Mouse (Mus musculus) lung, embryonic 16.5 days (tissue): Measurements from ENCODE around the gene Usp34. TPM values are rescaled to one million over a fixed set of nuclear protein-coding genes. Genes with fewer than 3 reads are reported as not detected.
"Not testable (repeated sequence)": the region's sequence is repeated elsewhere in the genome, so short reads cannot be mapped to it uniquely, and the experiment has no call there.

Experiments used
- ATAC-seq: fragments of 200-750 bp; cut with Nextera tagmentation; 2 replicates; pipeline ENCODE4 v1.8.0; 2017; ENCODE audit warnings: low read depth, mild to moderate bottlenecking, moderate library complexity
- H3K27ac ChIP-seq: fragments of 300-500 bp; sonication (generic); 2 replicates; pipeline ENCODE4 v1.5.1; 2014; ENCODE audit warnings: mild to moderate bottlenecking, control low read depth, low read length
- H3K27me3 ChIP-seq: fragments of 300-500 bp; sonication (generic); 2 replicates; pipeline ENCODE4 v1.6.1; 2014; ENCODE audit warnings: low read depth, low read length, mixed read lengths; ENCODE audit not compliant: control insufficient read depth, insufficient read depth
- H3K36me3 ChIP-seq: fragments of 300-500 bp; sonication (generic); 2 replicates; pipeline ENCODE4 v1.6.1; 2014; ENCODE audit warnings: low read length; ENCODE audit not compliant: control insufficient read depth, insufficient read depth
- H3K4me1 ChIP-seq: fragments of 300-500 bp; sonication (generic); replicated peaks from 2 replicates; pipeline ENCODE4 v1.6.1; 2014; ENCODE audit warnings: low read length, mixed read lengths; ENCODE audit not compliant: control insufficient read depth, insufficient read depth
- H3K4me2 ChIP-seq: fragments of 300-500 bp; sonication (generic); 2 replicates; pipeline ENCODE4 v1.6.1; 2014; ENCODE audit warnings: low read depth, low read length, control low read depth
- H3K4me3 ChIP-seq: fragments of 300-500 bp; sonication (generic); 2 replicates; pipeline ENCODE4 v1.5.1; 2014; ENCODE audit warnings: mild to moderate bottlenecking, low read length, control low read depth
- H3K9ac ChIP-seq: fragments of 300-500 bp; sonication (generic); 2 replicates; pipeline ENCODE4 v1.6.1; 2014; ENCODE audit warnings: low read length, control low read depth
- H3K9me3 ChIP-seq: fragments of 300-500 bp; sonication (generic); 2 replicates; pipeline ENCODE4 v1.6.1; 2016; ENCODE audit warnings: low read length; ENCODE audit not compliant: control insufficient read depth
- WGBS: fragments of 180-500 bp; shearing (Covaris S2); extraction: QIAGEN DNeasy Blood & Tissue Kit; methylation state at CpG from one replicate; pipeline ENCODE4 v1.1.7; 2014; 5-methylcytosine and 5-hydroxymethylcytosine counted together
- polyA plus RNA-seq: library from polyadenylated mRNA; unstranded; fragments of >200 nt; fragmentation: Nextera tagmentation; extraction: Ambion mirVana; gene quantifications from 2 replicates; pipeline ENCODE4 v1.2.1, GENCODE M21; 2015

The Usp34 gene
- polyA plus RNA-seq, 1 experiment from 2014 or later = 21.3 TPM

- Histone ChIP-seq H3K36me3 (peaks cover 13% of the 10 kb centered on the region), H3K4me3 (no peak overlapping the region), H3K27ac (no peak overlapping the region), H3K9ac (no peak overlapping the region), H3K9me3 (no peaks in the 10 kb centered on the region), H3K27me3 (no peaks in the 10 kb centered on the region), H3K4me2 (no peak overlapping the region), H3K4me1 (no peaks in the 10 kb centered on the region)
- WGBS = 88% methylated on average over 3 of the region's 3 CpGs
- ATAC-seq = no peak
These were observed 73.9 kb downstream of the Usp34 start for GRCm38 (mm10) chr11:23380595-23380994.

DNA sequence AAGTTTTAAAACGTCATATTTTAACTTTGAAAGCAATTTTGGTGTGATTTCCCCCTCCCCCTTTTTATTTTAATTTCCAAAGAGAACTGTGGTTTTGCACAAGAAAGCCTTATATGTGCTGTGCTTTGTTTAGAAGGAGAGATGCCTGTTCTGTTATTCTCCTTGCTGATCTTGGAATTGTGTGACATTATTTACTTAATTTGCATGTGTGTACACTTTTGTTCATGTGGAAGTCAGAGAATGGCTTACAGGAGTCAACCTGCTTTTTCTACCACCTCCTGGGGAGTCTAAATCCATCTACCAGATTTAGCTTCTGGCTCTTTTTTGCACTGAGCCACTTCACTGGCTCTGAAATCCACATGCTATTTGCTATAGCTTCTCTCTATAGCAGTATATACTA is 76.1 kb downstream of the Usp34 start:
- WGBS = 80% methylated on average over 1 of the region's 1 CpGs
- Histone ChIP-seq H3K9ac (no peak overlapping the region), H3K4me3 (no peak overlapping the region), H3K27me3 (no peaks in the 10 kb centered on the region), H3K9me3 (no peaks in the 10 kb centered on the region), H3K36me3 (peaks cover 9% of the 10 kb centered on the region), H3K4me1 (no peaks in the 10 kb centered on the region), H3K4me2 (no peak overlapping the region), H3K27ac (no peak overlapping the region)
- ATAC-seq = no peak

- Histone ChIP-seq H3K4me3 (no peak overlapping the region), H3K9ac (no peak overlapping the region), H3K4me2 (no peak overlapping the region), H3K4me1 (no peaks in the 10 kb centered on the region), H3K27ac (no peak overlapping the region), H3K27me3 (no peaks in the 10 kb centered on the region), H3K9me3 (no peaks in the 10 kb centered on the region), H3K36me3 (peaks cover 15% of the 10 kb centered on the region; the same call in 1 of the 2 replicates)
- ATAC-seq = no peak
- whole genome bisulfite sequencing = 86% methylated on average over 1 of the region's 1 CpGs
These were observed 83.0 kb downstream of the Usp34 start for GRCm38 (mm10) chr11:23389649-23390048.

DNA sequence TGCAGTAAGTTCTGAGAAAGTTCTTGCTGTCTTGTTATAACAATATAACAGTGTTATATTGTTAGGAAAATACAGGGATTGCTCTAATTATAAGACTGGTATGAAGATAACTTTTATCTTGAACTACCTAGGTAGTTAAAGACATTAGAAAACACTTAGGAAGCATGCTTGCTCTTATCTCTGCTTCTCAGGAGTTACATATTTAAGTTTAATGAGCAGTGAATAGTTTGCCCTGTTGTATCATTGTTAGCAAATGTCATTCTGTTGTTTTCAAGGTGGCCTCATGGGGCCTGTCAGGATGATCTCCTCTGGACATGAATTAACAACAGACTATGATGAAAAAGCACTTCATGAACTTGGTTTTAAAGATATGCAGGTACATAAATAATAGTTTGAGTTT is 85.9 kb downstream of the Usp34 start:
- Histone ChIP-seq H3K9ac (no peak overlapping the region), H3K27ac (no peak overlapping the region), H3K27me3 (no peaks in the 10 kb centered on the region), H3K9me3 (no peaks in the 10 kb centered on the region), H3K4me1 (no peaks in the 10 kb centered on the region), H3K4me2 (no peak overlapping the region), H3K4me3 (no peak overlapping the region), H3K36me3 (peaks cover 27% of the 10 kb centered on the region)
- ATAC-seq = no peak

DNA sequence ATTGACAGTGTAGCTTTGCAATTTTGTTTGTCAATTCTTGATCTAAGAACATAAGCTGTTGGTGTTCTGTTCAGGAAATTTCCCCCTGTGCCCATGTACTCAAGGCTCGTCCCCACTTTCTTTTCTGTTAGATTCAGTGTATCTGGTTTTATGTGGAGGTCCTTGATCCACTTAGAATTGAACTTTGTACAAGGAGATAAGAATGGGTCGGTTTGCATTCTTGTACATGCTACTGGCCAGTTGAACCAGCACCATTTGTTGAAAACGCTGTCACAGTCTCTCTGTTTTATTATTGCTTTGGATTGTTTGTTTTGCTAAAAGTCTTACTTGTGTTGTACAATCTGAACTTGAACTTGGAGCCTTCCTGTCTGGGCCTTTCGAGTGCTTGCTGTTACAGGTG is 89.9 kb downstream of the Usp34 start:
- Histone ChIP-seq H3K27me3 (no peaks in the 10 kb centered on the region), H3K4me2 (no peak overlapping the region), H3K9ac (no peak overlapping the region), H3K4me3 (no peak overlapping the region), H3K9me3 (no peaks in the 10 kb centered on the region), H3K36me3 (peaks cover 25% of the 10 kb centered on the region), H3K27ac (no peak overlapping the region), H3K4me1 (no peaks in the 10 kb centered on the region)
- WGBS = 75% methylated on average over 4 of the region's 4 CpGs
- ATAC-seq = no peak

- no peak for ATAC-seq
- Histone ChIP-seq H3K27me3 (no peaks in the 10 kb centered on the region), H3K4me1 (no peaks in the 10 kb centered on the region), H3K36me3 (peaks cover 22% of the 10 kb centered on the region), H3K4me3 (no peak overlapping the region), H3K27ac (no peak overlapping the region), H3K9me3 (no peaks in the 10 kb centered on the region), H3K4me2 (no peak overlapping the region), H3K9ac (no peak overlapping the region)
- WGBS = 83% methylated on average over 12 of the region's 12 CpGs
These were observed 94.5 kb downstream of the Usp34 start for GRCm38 (mm10) chr11:23400978-23401776.

DNA sequence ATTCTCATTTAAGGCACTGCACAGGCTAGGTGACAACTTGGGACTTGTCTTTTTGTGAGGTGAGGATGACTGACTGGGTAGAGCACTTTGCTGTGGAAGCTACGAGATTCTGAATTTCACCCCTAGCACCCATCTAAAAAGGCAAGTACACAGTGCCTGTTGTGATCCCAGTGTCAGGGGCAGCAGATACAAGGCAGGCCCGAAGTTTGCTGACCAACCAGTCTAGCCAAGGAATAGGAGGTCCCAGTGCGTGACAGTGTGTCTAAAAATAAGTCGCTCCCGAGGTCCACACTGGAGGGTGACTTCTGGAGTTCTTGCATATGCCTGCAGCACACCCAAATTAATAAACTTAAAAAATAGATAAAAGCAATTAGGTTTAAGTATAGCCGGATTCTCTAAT is 121.6 kb downstream of the Usp34 start:
- no peak for ATAC-seq
- Histone ChIP-seq H3K4me3 (no peak overlapping the region), H3K9me3 (no peaks in the 10 kb centered on the region), H3K9ac (no peak overlapping the region), H3K36me3 (peaks cover 29% of the 10 kb centered on the region), H3K4me2 (no peak overlapping the region), H3K27ac (no peak overlapping the region), H3K4me1 (no peaks in the 10 kb centered on the region), H3K27me3 (no peaks in the 10 kb centered on the region)
- WGBS = 86% methylated on average over 6 of the region's 6 CpGs

DNA sequence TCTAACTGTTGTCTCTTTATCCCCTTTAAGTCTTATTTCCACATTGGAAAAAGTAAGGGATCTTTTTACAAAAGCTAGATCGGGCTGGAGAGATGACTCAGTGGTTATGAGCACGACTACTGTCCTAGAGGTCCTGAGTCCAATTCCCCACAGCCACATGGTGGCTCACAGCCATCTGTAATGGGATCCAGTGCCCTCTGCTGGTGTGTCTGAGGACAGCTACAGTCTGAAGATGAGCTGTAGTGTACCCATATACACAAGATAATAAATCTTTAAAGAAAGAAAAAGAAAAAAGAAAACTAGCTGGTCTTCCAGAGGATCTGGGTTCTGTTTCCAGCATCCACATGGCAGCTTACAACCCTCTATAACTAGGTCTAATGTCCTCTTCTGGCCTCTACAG is 123.3 kb downstream of the Usp34 start:
- H3K4me1 ChIP-seq = no peaks in the 10 kb centered on the region
- H3K4me2 ChIP-seq = no peak overlapping the region
- peaks cover 36% of the 10 kb centered on the region for H3K36me3 ChIP-seq
- WGBS = 85% methylated on average over 2 of the region's 2 CpGs
- H3K4me3 ChIP-seq = no peak overlapping the region
- H3K9me3 ChIP-seq = no peaks in the 10 kb centered on the region
- H3K9ac ChIP-seq = no peak overlapping the region
- ATAC-seq = no peak
- no peaks in the 10 kb centered on the region for H3K27me3 ChIP-seq
- H3K27ac ChIP-seq = no peak overlapping the region

DNA sequence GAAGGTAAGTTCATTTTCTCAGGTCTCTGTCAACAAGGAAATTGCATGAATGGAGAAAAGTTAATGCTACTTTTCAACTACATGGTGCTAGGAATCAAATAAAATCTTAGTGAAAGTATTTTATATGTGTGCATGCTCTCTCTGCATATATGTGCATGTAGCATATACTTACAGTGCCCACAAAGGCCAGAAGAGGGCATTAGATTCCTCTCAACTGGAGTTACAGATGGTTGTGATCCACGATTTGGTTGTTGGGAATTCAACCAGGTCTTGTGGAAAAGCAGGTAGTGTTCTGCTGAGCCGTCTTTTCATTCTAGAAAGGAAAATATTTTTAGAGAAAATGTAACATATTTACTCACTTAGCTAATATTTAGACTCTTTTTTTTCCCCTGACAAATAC is 129.4 kb downstream of the Usp34 start:
- H3K27ac ChIP-seq = no peak overlapping the region
- WGBS = 85% methylated on average over 2 of the region's 2 CpGs
- H3K4me1 ChIP-seq = no peaks in the 10 kb centered on the region
- no peaks in the 10 kb centered on the region for H3K27me3 ChIP-seq
- ATAC-seq = no peak
- H3K9me3 ChIP-seq = no peaks in the 10 kb centered on the region
- H3K36me3 ChIP-seq = peaks cover 39% of the 10 kb centered on the region
- H3K4me2 ChIP-seq = no peak overlapping the region
- H3K9ac ChIP-seq = no peak overlapping the region
- H3K4me3 ChIP-seq = no peak overlapping the region

- H3K27ac ChIP-seq, H3K4me3 ChIP-seq, H3K4me1 ChIP-seq, H3K27me3 ChIP-seq, H3K4me2 ChIP-seq, H3K9ac ChIP-seq, H3K9me3 ChIP-seq, ATAC-seq: not testable (repeated sequence)
- WGBS = 93% methylated on average over 2 of the region's 2 CpGs
- peaks cover 17% of the 10 kb centered on the region for H3K36me3 ChIP-seq
These were observed 159.2 kb downstream of the Usp34 start for GRCm38 (mm10) chr11:23465862-23466261.
